Mouse (Mus musculus): ENCODE measurements around the gene Pkd1l1. TPM values are rescaled to one million over a fixed set of nuclear protein-coding genes. Genes with fewer than 3 reads are reported as not detected.

Gene Pkd1l1
- polyA plus RNA-seq, 1 experiment from 2014 or later = 0.09 TPM

- ATAC-seq = no peak
- in situ Hi-C loops (cut with MboI; ENCODE audit: low pct_unique_long_range_greater_than_20kb) = no loop called here
- POLR2A ChIA-PET = interaction anchor here (0.9 kb wide), 2 partner anchors 327 to 430 kb away, joined by 3 to 4 read pairs; no protein-coding TSS in a partner anchor
- DNase-seq (ENCODE audit: low read depth, low spot score) = no peak
- CTCF ChIA-PET = interaction anchor here (0.9 to 4.2 kb wide), 7 partner anchors 95 to 456 kb away, joined by 3 to 25 read pairs (median 4); no protein-coding TSS in a partner anchor
- no peaks in the 10 kb centered on the region for H3K27me3 ChIP-seq
- TF ChIP-seq CTCF (IDR thresholded peaks at IDR 0.05) = no peak
Observed at GRCm38 (mm10) chr11:8862426-8862825, 110.6 kb downstream of the Pkd1l1 start.

- DNase-seq (ENCODE audit: low read depth, low spot score) (no peak), ATAC-seq (no peak)
- POLR2A ChIA-PET = interaction anchor here (0.9 kb wide), 1 partner anchor 327 kb away, joined by 4 read pairs; no protein-coding TSS in a partner anchor
- no peaks in the 10 kb centered on the region for H3K27me3 ChIP-seq
- TF ChIP-seq CTCF (IDR thresholded peaks at IDR 0.05) = no peak
- CTCF ChIA-PET = interaction anchor here (0.9 to 4.2 kb wide), 7 partner anchors 95 to 456 kb away, joined by 3 to 25 read pairs (median 4); no protein-coding TSS in a partner anchor
- in situ Hi-C loops (cut with MboI; ENCODE audit: low pct_unique_long_range_greater_than_20kb) = no loop called here
Observed at GRCm38 (mm10) chr11:8861978-8862377, 111.1 kb downstream of the Pkd1l1 start.

GRCm38 (mm10) chr11:8860878-8861277 is 112.2 kb downstream of the Pkd1l1 start:
- ATAC-seq (no peak), DNase-seq (ENCODE audit: low read depth, low spot score) (no peak)
- CTCF ChIA-PET = interaction anchor here (0.9 to 4.2 kb wide), 3 partner anchors 326 to 455 kb away, joined by 3 to 25 read pairs (median 6); no protein-coding TSS in a partner anchor
- TF ChIP-seq CTCF (IDR thresholded peaks at IDR 0.05) = peak; percentile 62
- in situ Hi-C loops (cut with MboI; ENCODE audit: low pct_unique_long_range_greater_than_20kb) = no loop called here
- POLR2A ChIA-PET = no interaction called here
- no peaks in the 10 kb centered on the region for H3K27me3 ChIP-seq

GRCm38 (mm10) chr11:8859868-8860267 is 113.2 kb downstream of the Pkd1l1 start:
- in situ Hi-C loops (cut with MboI; ENCODE audit: low pct_unique_long_range_greater_than_20kb) = loop anchor here (5.0 kb wide), 2 partner anchors 198 to 328 kb away; partner anchors contain the start of gene Tns3
- H3K27me3 ChIP-seq = no peaks in the 10 kb centered on the region
- CTCF ChIA-PET = interaction anchor here (0.8 to 2.9 kb wide), 18 partner anchors 12 to 436 kb away, joined by 3 to 20 read pairs (median 4); partner anchors contain the start of gene Tns3
- peak; percentile 37 for DNase-seq (ENCODE audit: low read depth, low spot score)
- POLR2A ChIA-PET = no interaction called here
- peak; percentile 84 for TF ChIP-seq CTCF (IDR thresholded peaks at IDR 0.05)
- no peak for ATAC-seq

- TF ChIP-seq CTCF (IDR thresholded peaks at IDR 0.05) = no peak
- no peak for DNase-seq (ENCODE audit: low read depth, low spot score)
- ATAC-seq = no peak
- CTCF ChIA-PET = interaction anchor here (1.0 to 2.9 kb wide), 10 partner anchors 12 to 435 kb away, joined by 3 to 20 read pairs (median 4); partner anchors contain the start of gene Tns3
- in situ Hi-C loops (cut with MboI; ENCODE audit: low pct_unique_long_range_greater_than_20kb) = loop anchor here (5.0 kb wide), 2 partner anchors 197 to 327 kb away; partner anchors contain the start of gene Tns3
- POLR2A ChIA-PET = no interaction called here
- no peaks in the 10 kb centered on the region for H3K27me3 ChIP-seq
Observed at GRCm38 (mm10) chr11:8859041-8859440, 114.0 kb downstream of the Pkd1l1 start.

- TF ChIP-seq CTCF (IDR thresholded peaks at IDR 0.05) = no peak
- H3K27me3 ChIP-seq = no peaks in the 10 kb centered on the region
- ChIA-PET POLR2A (no interaction called here), CTCF (interaction anchor here (0.7 to 1.7 kb wide), 7 partner anchors 9 to 431 kb away, joined by 3 to 5 read pairs (median 3); no protein-coding TSS in a partner anchor)
- no peak for DNase-seq (ENCODE audit: low read depth, low spot score)
- in situ Hi-C loops (cut with MboI; ENCODE audit: low pct_unique_long_range_greater_than_20kb) = loop anchor here (5.0 kb wide), 2 partner anchors 194 to 324 kb away; partner anchors contain the start of gene Tns3
- ATAC-seq = no peak
Observed at GRCm38 (mm10) chr11:8856125-8856524, 116.9 kb downstream of the Pkd1l1 start.

- ATAC-seq = no peak
- in situ Hi-C loops (cut with MboI; ENCODE audit: low pct_unique_long_range_greater_than_20kb) = no loop called here
- no peak for TF ChIP-seq CTCF (IDR thresholded peaks at IDR 0.05)
- ChIA-PET POLR2A (no interaction called here), CTCF (interaction anchor here (1.9 kb wide), 1 partner anchor 12 kb away, joined by 4 read pairs; no protein-coding TSS in a partner anchor)
- H3K27me3 ChIP-seq = no peaks in the 10 kb centered on the region
- DNase-seq (ENCODE audit: low read depth, low spot score) = no peak
Observed at GRCm38 (mm10) chr11:8848049-8848448, 125.0 kb downstream of the Pkd1l1 start.

- TF ChIP-seq CTCF (IDR thresholded peaks at IDR 0.05) = no peak
- CTCF ChIA-PET = interaction anchor here (0.6 to 1.9 kb wide), 3 partner anchors 9 to 12 kb away, joined by 3 to 5 read pairs (median 4); no protein-coding TSS in a partner anchor
- in situ Hi-C loops (cut with MboI; ENCODE audit: low pct_unique_long_range_greater_than_20kb) = no loop called here
- DNase-seq (ENCODE audit: low read depth, low spot score) = no peak
- no peak for ATAC-seq
- POLR2A ChIA-PET = no interaction called here
- no peaks in the 10 kb centered on the region for H3K27me3 ChIP-seq
Observed at GRCm38 (mm10) chr11:8847627-8848026, 125.4 kb downstream of the Pkd1l1 start.

- ChIA-PET POLR2A (no interaction called here), CTCF (interaction anchor here (1.4 to 3.4 kb wide), 2 partner anchors 10 to 13 kb away, joined by 5 to 17 read pairs; no protein-coding TSS in a partner anchor)
- ATAC-seq = no peak
- no peak for TF ChIP-seq CTCF (IDR thresholded peaks at IDR 0.05)
- H3K27me3 ChIP-seq = no peaks in the 10 kb centered on the region
- in situ Hi-C loops (cut with MboI; ENCODE audit: low pct_unique_long_range_greater_than_20kb) = no loop called here
- DNase-seq (ENCODE audit: low read depth, low spot score) = no peak
Observed at GRCm38 (mm10) chr11:8836176-8836575, 136.9 kb downstream of the Pkd1l1 start.

- no peaks in the 10 kb centered on the region for H3K27me3 ChIP-seq
- no peak for TF ChIP-seq CTCF (IDR thresholded peaks at IDR 0.05)
- POLR2A ChIA-PET = no interaction called here
- ATAC-seq (no peak), DNase-seq (ENCODE audit: low read depth, low spot score) (no peak)
- CTCF ChIA-PET = interaction anchor here (3.4 kb wide), 1 partner anchor 12 kb away, joined by 17 read pairs; no protein-coding TSS in a partner anchor
- in situ Hi-C loops (cut with MboI; ENCODE audit: low pct_unique_long_range_greater_than_20kb) = no loop called here
Observed at GRCm38 (mm10) chr11:8834121-8834520, 138.9 kb downstream of the Pkd1l1 start.

GRCm38 (mm10) chr11:8830551-8830950 is 142.5 kb downstream of the Pkd1l1 start:
- in situ Hi-C loops (cut with MboI; ENCODE audit: low pct_unique_long_range_greater_than_20kb) = no loop called here
- DNase-seq (ENCODE audit: low read depth, low spot score) = peak; percentile 81
- TF ChIP-seq CTCF (IDR thresholded peaks at IDR 0.05) = no peak
- CTCF ChIA-PET = interaction anchor here (0.7 to 1.7 kb wide), 7 partner anchors 15 to 407 kb away, joined by 3 to 4 read pairs (median 3); partner anchors contain the start of gene Tns3
- H3K27me3 ChIP-seq = no peaks in the 10 kb centered on the region
- POLR2A ChIA-PET = no interaction called here
- peak; percentile 93 for ATAC-seq
